Mouse (Mus musculus): Measurements from ENCODE around the gene Marcksl1. TPM values are rescaled to one million over a fixed set of nuclear protein-coding genes. Genes with fewer than 3 reads are reported as not detected.

Gene Marcksl1
- total and polyA plus RNA-seq, 3 experiments = 13.4 to 38.9 (median 18.7) TPM

DNA sequence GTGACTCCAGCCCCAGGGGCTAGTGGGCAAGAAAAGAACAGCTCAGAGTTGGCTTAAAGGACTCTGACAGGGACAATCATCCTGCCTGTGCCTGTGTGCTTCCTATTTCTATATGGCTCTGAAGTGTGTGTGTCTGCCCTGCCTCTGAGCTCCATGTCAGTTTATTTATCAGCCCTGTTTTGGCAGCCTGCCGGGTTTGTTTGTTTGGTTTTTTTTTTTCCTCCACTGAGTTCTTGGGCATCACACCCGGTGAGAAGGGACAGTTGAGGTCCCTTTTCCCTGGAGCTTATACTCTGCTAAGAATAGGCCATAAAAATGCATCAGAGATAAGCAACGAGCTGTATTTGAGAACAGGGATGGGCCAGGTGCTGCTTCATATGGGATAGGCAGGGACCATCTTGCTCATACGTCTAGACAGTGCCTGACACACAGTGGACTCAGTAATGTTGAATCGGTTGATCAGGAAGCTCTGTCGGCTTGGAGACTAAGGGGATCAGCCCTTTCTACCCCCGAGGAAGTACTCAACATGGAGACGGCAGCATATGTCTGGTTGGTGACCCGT is 11.0 kb upstream of the Marcksl1 start:
- Histone ChIP-seq H3K4me3 (ENCODE audit: low read depth, low read length) (no peak overlapping the region), H3K4me1 (ENCODE audit: insufficient read depth, low read depth, low read length) (peaks cover 31% of the 10 kb centered on the region), H3K36me3 (replicated peaks) (no peaks in the 10 kb centered on the region), H3K27me3 (ENCODE audit: insufficient read depth, low read length) (peaks cover 62% of the 10 kb centered on the region), H3K9me3 (replicated peaks) (no peaks in the 10 kb centered on the region)
- DNase-seq (ENCODE audit: low spot score) (no peak), ATAC-seq (ENCODE audit: extremely low read depth, insufficient number of reproducible peaks, low FRiP score, poor library complexity, severe bottlenecking) (no peak)
- TF ChIP-seq TAL1 (conservative IDR thresholded peaks at IDR 0.05; ENCODE audit: low read depth, low read length) (no peak), POLR2AphosphoS5 (IDR thresholded peaks at IDR 0.05; ENCODE audit: insufficient replicate concordance, low read depth, low read length) (no peak), GATA1 (IDR thresholded peaks at IDR 0.05; ENCODE audit: borderline replicate concordance, low read length) (no peak), CTCF (IDR thresholded peaks at IDR 0.05; ENCODE audit: low read depth, low read length) (no peak), GATA2 (IDR thresholded peaks at IDR 0.05; ENCODE audit: borderline replicate concordance, low read depth, low read length) (no peak)

DNA sequence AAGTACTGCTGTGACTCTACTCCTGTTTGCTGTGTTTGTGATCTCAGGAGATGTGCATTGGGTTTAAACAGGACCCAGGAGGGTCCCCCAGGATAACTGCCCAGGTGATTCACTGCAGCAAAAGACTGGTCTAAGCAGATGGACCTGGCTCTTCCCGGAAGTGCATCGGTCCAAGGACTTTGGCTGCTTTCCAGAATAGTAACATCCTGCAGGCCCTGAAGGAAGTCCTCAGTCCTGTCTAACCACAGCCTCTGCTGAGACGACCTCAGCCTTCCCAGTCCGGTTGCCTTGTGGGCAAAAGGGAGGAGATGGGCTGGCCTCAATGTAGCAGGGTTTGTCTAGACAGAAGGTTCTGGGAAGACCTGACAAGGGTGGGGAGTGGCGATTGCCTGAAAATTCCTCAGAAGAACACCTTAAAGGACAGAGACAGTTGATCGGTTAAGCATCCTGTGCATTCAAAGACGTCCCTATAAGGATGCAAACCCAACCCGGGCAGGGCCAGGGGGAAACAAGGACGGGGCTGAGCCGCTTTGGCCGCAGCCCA is 10.4 kb upstream of the Marcksl1 start:
- no peak for TF ChIP-seq CTCF (IDR thresholded peaks at IDR 0.05; ENCODE audit: low read depth, low read length)
- TF ChIP-seq POLR2AphosphoS5 (IDR thresholded peaks at IDR 0.05; ENCODE audit: insufficient replicate concordance, low read depth, low read length) = no peak
- TF ChIP-seq GATA2 (IDR thresholded peaks at IDR 0.05; ENCODE audit: borderline replicate concordance, low read depth, low read length) = no peak
- TF ChIP-seq GATA1 (IDR thresholded peaks at IDR 0.05; ENCODE audit: borderline replicate concordance, low read length) = no peak
- TF ChIP-seq TAL1 (conservative IDR thresholded peaks at IDR 0.05; ENCODE audit: low read depth, low read length) = no peak
- Histone ChIP-seq H3K4me1 (ENCODE audit: insufficient read depth, low read depth, low read length) (peaks cover 35% of the 10 kb centered on the region), H3K4me3 (ENCODE audit: low read depth, low read length) (no peak overlapping the region), H3K27me3 (ENCODE audit: insufficient read depth, low read length) (peaks cover 62% of the 10 kb centered on the region), H3K9me3 (replicated peaks) (no peaks in the 10 kb centered on the region), H3K36me3 (replicated peaks) (no peaks in the 10 kb centered on the region)
- no peak for ATAC-seq (ENCODE audit: extremely low read depth, insufficient number of reproducible peaks, low FRiP score, poor library complexity, severe bottlenecking)
- no peak for DNase-seq (ENCODE audit: low spot score)

- DNase-seq (ENCODE audit: low spot score) (no peak), ATAC-seq (ENCODE audit: extremely low read depth, insufficient number of reproducible peaks, low FRiP score, poor library complexity, severe bottlenecking) (no peak)
- Histone ChIP-seq H3K36me3 (replicated peaks) (no peaks in the 10 kb centered on the region), H3K27me3 (ENCODE audit: insufficient read depth, low read length) (peaks cover 73% of the 10 kb centered on the region), H3K9me3 (replicated peaks) (no peaks in the 10 kb centered on the region), H3K4me3 (ENCODE audit: low read depth, low read length) (no peak overlapping the region), H3K4me1 (ENCODE audit: insufficient read depth, low read depth, low read length) (peaks cover 34% of the 10 kb centered on the region)
- TF ChIP-seq POLR2AphosphoS5 (IDR thresholded peaks at IDR 0.05; ENCODE audit: insufficient replicate concordance, low read depth, low read length) (no peak), GATA1 (IDR thresholded peaks at IDR 0.05; ENCODE audit: borderline replicate concordance, low read length) (no peak), CTCF (IDR thresholded peaks at IDR 0.05; ENCODE audit: low read depth, low read length) (no peak)
Observed at GRCm38 (mm10) chr4:129505511-129505910, 7.9 kb upstream of the Marcksl1 start.

DNA sequence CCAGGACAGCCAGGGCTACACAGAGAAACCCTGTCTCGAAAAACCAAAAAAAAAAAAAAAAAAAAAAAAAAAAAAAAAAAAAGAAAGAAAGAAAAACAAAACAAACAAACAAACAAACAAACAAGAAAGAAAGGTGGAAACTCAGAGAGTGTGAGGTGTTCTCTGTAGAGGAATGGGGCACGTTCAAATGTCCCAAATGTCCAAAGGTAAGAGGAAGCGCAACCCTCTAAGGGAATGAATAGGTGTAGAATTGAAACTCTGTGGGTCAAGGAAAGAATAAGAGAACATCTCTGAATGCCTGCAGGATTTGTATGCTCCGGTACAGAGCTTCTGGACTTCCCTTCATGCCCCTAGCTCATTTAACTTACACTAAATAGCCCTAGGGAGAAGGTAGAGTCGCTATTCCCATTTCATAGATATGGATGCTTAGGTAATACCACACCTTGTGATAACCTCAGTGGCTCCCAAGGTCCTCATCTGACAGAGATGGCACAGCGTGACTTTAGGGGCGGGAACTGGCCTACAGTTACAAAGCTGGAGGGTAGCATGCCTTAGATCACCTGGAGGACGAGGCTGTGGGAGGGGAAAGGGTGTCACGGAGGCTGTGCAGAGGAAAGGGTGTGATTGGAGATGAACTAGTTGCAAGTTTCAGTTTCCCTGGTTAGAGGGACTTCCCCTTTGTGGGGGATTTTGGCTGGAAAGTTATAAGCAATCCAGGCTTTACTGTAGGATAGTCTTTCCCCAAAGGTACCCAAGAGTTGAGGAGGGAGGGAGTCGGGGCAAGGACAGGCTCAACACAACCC is 5.7 kb upstream of the Marcksl1 start:
- no peak for ATAC-seq (ENCODE audit: extremely low read depth, insufficient number of reproducible peaks, low FRiP score, poor library complexity, severe bottlenecking)
- peaks cover 87% of the 10 kb centered on the region for H3K27me3 ChIP-seq (ENCODE audit: insufficient read depth, low read length)

GRCm38 (mm10) chr4:129508237-129508515 is 5.2 kb upstream of the Marcksl1 start:
- H3K36me3 ChIP-seq (replicated peaks) = no peaks in the 10 kb centered on the region
- no peak for TF ChIP-seq TAL1 (conservative IDR thresholded peaks at IDR 0.05; ENCODE audit: low read depth, low read length)
- no peak for TF ChIP-seq POLR2AphosphoS5 (IDR thresholded peaks at IDR 0.05; ENCODE audit: insufficient replicate concordance, low read depth, low read length)
- TF ChIP-seq GATA2 (IDR thresholded peaks at IDR 0.05; ENCODE audit: borderline replicate concordance, low read depth, low read length) = no peak
- TF ChIP-seq GATA1 (IDR thresholded peaks at IDR 0.05; ENCODE audit: borderline replicate concordance, low read length) = no peak
- no peak for TF ChIP-seq CTCF (IDR thresholded peaks at IDR 0.05; ENCODE audit: low read depth, low read length)
- no peak overlapping the region for H3K4me3 ChIP-seq (ENCODE audit: low read depth, low read length)
- ATAC-seq (ENCODE audit: extremely low read depth, insufficient number of reproducible peaks, low FRiP score, poor library complexity, severe bottlenecking) (no peak), DNase-seq (ENCODE audit: low spot score) (no peak)
- peaks cover 19% of the 10 kb centered on the region for H3K4me1 ChIP-seq (ENCODE audit: insufficient read depth, low read depth, low read length)
- H3K27me3 ChIP-seq (ENCODE audit: insufficient read depth, low read length) = peaks cover 87% of the 10 kb centered on the region
- H3K9me3 ChIP-seq (replicated peaks) = no peaks in the 10 kb centered on the region

More for the DNA sequence above, 5.7 kb upstream of the Marcksl1 start:
- Histone ChIP-seq H3K4me3 (ENCODE audit: low read depth, low read length) (no peak overlapping the region), H3K36me3 (replicated peaks) (no peaks in the 10 kb centered on the region), H3K9me3 (replicated peaks) (no peaks in the 10 kb centered on the region), H3K4me1 (ENCODE audit: insufficient read depth, low read depth, low read length) (peaks cover 20% of the 10 kb centered on the region)
- TF ChIP-seq GATA1 (IDR thresholded peaks at IDR 0.05; ENCODE audit: borderline replicate concordance, low read length) (no peak), POLR2AphosphoS5 (IDR thresholded peaks at IDR 0.05; ENCODE audit: insufficient replicate concordance, low read depth, low read length) (no peak), TAL1 (conservative IDR thresholded peaks at IDR 0.05; ENCODE audit: low read depth, low read length) (no peak), GATA2 (IDR thresholded peaks at IDR 0.05; ENCODE audit: borderline replicate concordance, low read depth, low read length) (no peak), CTCF (IDR thresholded peaks at IDR 0.05; ENCODE audit: low read depth, low read length) (no peak)
- DNase-seq (ENCODE audit: low spot score) = no peak

GRCm38 (mm10) chr4:129508834-129509600 is 4.4 kb upstream of the Marcksl1 start:
- Histone ChIP-seq H3K9me3 (replicated peaks) (no peaks in the 10 kb centered on the region), H3K27me3 (ENCODE audit: insufficient read depth, low read length) (peaks cover 86% of the 10 kb centered on the region), H3K4me3 (ENCODE audit: low read depth, low read length) (no peak overlapping the region), H3K36me3 (replicated peaks) (no peaks in the 10 kb centered on the region), H3K4me1 (ENCODE audit: insufficient read depth, low read depth, low read length) (peaks cover 27% of the 10 kb centered on the region)
- TF ChIP-seq POLR2AphosphoS5 (IDR thresholded peaks at IDR 0.05; ENCODE audit: insufficient replicate concordance, low read depth, low read length) (no peak), GATA1 (IDR thresholded peaks at IDR 0.05; ENCODE audit: borderline replicate concordance, low read length) (no peak), GATA2 (IDR thresholded peaks at IDR 0.05; ENCODE audit: borderline replicate concordance, low read depth, low read length) (no peak)
- DNase-seq (ENCODE audit: low spot score) = no peak
- no peak for ATAC-seq (ENCODE audit: extremely low read depth, insufficient number of reproducible peaks, low FRiP score, poor library complexity, severe bottlenecking)

Measured in G1E (cell line).